In genomic region chr11:42815753-42816152, GRCm38 (mm10) we compare ENCODE assay signal across 30 mouse cellular contexts.
"Had no signal": no experiment of that assay in that cellular context is flagged by ENCODE, and none has a peak within 500 bp of the region (broad histone marks: within the 10 kb centered on the region; RNA-seq: fewer than 3 reads in every experiment).

No protein-coding gene starts in this region.

- H3K9me3 ChIP-seq: limb, embryonic 10.5 days; limb, embryonic 12.5 days; limb, embryonic 13.5 days; limb, embryonic 15.5 days; liver, embryonic 12.5 days; liver, embryonic 13.5 days; liver, embryonic 15.5 days; lung, embryonic 15.5 days; midbrain, embryonic 10.5 days; midbrain, embryonic 12.5 days; midbrain, embryonic 13.5 days; midbrain, embryonic 15.5 days; neural tube, embryonic 12.5 days had no signal

- DNase-seq: left cerebral cortex, postnatal 4 days; liver; liver, embryonic 13.5 days; liver, postnatal 0 days; lung, adult 18-20 months; lung, adult 2 months; lung, postnatal 10 days; lung, postnatal 14 days; lung, postnatal 36 days; lung, postnatal 4 days; midbrain, embryonic 14.5 days had no signal

- H3K4me3 ChIP-seq: limb, embryonic 10.5 days; limb, embryonic 12.5 days; limb, embryonic 13.5 days; limb, embryonic 15.5 days; liver, embryonic 12.5 days; liver, embryonic 13.5 days; liver, embryonic 15.5 days; lung, embryonic 15.5 days; megakaryocyte, embryonic 14.5 days; midbrain, embryonic 10.5 days; midbrain, embryonic 12.5 days; midbrain, embryonic 13.5 days; midbrain, embryonic 15.5 days; myocyte; neural tube, embryonic 12.5 days had no signal

- H3K4me1 ChIP-seq: limb, embryonic 10.5 days; limb, embryonic 12.5 days; limb, embryonic 13.5 days; limb, embryonic 15.5 days; liver, embryonic 12.5 days; liver, embryonic 13.5 days; liver, embryonic 15.5 days; lung, embryonic 15.5 days; megakaryocyte, embryonic 14.5 days; midbrain, embryonic 10.5 days; midbrain, embryonic 12.5 days; midbrain, embryonic 13.5 days; midbrain, embryonic 15.5 days; neural tube, embryonic 12.5 days had no signal

- H3K9ac ChIP-seq: limb, embryonic 12.5 days; limb, embryonic 13.5 days; limb, embryonic 15.5 days; liver, embryonic 12.5 days; liver, embryonic 13.5 days; liver, embryonic 14.5 days; liver, embryonic 15.5 days; liver, postnatal 0 days; lung, embryonic 14.5 days; lung, embryonic 15.5 days; midbrain, embryonic 12.5 days; midbrain, embryonic 13.5 days; midbrain, embryonic 15.5 days; neural tube, embryonic 12.5 days had no signal

- H3K27ac ChIP-seq: limb, embryonic 10.5 days; limb, embryonic 12.5 days; limb, embryonic 13.5 days; limb, embryonic 15.5 days; liver, embryonic 12.5 days; liver, embryonic 13.5 days; liver, embryonic 14.5 days; liver, embryonic 15.5 days; lung, embryonic 15.5 days; macrophage; midbrain, embryonic 10.5 days; midbrain, embryonic 12.5 days; midbrain, embryonic 13.5 days; midbrain, embryonic 15.5 days; neural tube, embryonic 12.5 days had no signal

- H3K27me3 ChIP-seq: limb, embryonic 12.5 days; limb, embryonic 13.5 days; limb, embryonic 15.5 days; liver, embryonic 12.5 days; liver, embryonic 13.5 days; liver, embryonic 15.5 days; lung, embryonic 15.5 days; megakaryocyte, embryonic 14.5 days; midbrain, embryonic 12.5 days; midbrain, embryonic 13.5 days; midbrain, embryonic 15.5 days; neural tube, embryonic 12.5 days had no signal

- H3K36me3 ChIP-seq: limb, embryonic 10.5 days; limb, embryonic 12.5 days; limb, embryonic 13.5 days; limb, embryonic 15.5 days; liver, embryonic 12.5 days; liver, embryonic 13.5 days; liver, embryonic 15.5 days; lung, embryonic 15.5 days; midbrain, embryonic 10.5 days; midbrain, embryonic 12.5 days; midbrain, embryonic 13.5 days; midbrain, embryonic 15.5 days; neural tube, embryonic 12.5 days had no signal

- H3K4me2 ChIP-seq: limb, embryonic 12.5 days; limb, embryonic 13.5 days; limb, embryonic 15.5 days; liver, embryonic 11.5 days; liver, embryonic 12.5 days; liver, embryonic 13.5 days; liver, embryonic 15.5 days; lung, embryonic 14.5 days; lung, embryonic 15.5 days; midbrain, embryonic 11.5 days; midbrain, embryonic 12.5 days; midbrain, embryonic 13.5 days; midbrain, embryonic 15.5 days; neural tube, embryonic 12.5 days had no signal
